Mouse (Mus musculus): ENCODE data around the gene Gm10638.
A peak's percentile ranks its signal among the peaks of the same experiment; 100 is the strongest.

Gene Gm10638

GRCm38 (mm10) chr8:86745221-86745934, at the start of gene Gm10638, which contains the start of gene Siah1a:
Gene Gm10638 (plus strand): TSS chr8:86745699.
Gene Siah1a (minus strand): TSS chr8:86745934.
- peak; percentile 67 for DNase-seq (ENCODE audit: low read depth, low spot score)

GRCm38 (mm10) chr8:86695703-86696102, 49.8 kb upstream of the Gm10638 start:
- DNase-seq (ENCODE audit: low read depth, low spot score): no peak

GRCm38 (mm10) chr8:86698811-86699421, 46.6 kb upstream of the Gm10638 start:
- DNase-seq (ENCODE audit: low read depth, low spot score): no peak

GRCm38 (mm10) chr8:86699471-86699870, 46.0 kb upstream of the Gm10638 start:
- no peak for DNase-seq (ENCODE audit: low read depth, low spot score)

- no peak for DNase-seq (ENCODE audit: low read depth, low spot score)
Measured at GRCm38 (mm10) chr8:86702453-86702852, 43.0 kb upstream of the Gm10638 start.

- DNase-seq (ENCODE audit: low read depth, low spot score): no peak
Measured at GRCm38 (mm10) chr8:86705317-86705716, 40.2 kb upstream of the Gm10638 start.

GRCm38 (mm10) chr8:86706756-86707155, 38.7 kb upstream of the Gm10638 start:
- no peak for DNase-seq (ENCODE audit: low read depth, low spot score)

- no peak for DNase-seq (ENCODE audit: low read depth, low spot score)
Measured at GRCm38 (mm10) chr8:86707873-86708272, 37.6 kb upstream of the Gm10638 start.

GRCm38 (mm10) chr8:86712594-86712993, 32.9 kb upstream of the Gm10638 start:
- DNase-seq (ENCODE audit: low read depth, low spot score): no peak

- DNase-seq (ENCODE audit: low read depth, low spot score): no peak
Measured at GRCm38 (mm10) chr8:86713407-86714188, 31.9 kb upstream of the Gm10638 start.

- no peak for DNase-seq (ENCODE audit: low read depth, low spot score)
Measured at GRCm38 (mm10) chr8:86718332-86718994, 27.0 kb upstream of the Gm10638 start.

GRCm38 (mm10) chr8:86719368-86719767, 26.1 kb upstream of the Gm10638 start:
- no peak for DNase-seq (ENCODE audit: low read depth, low spot score)

GRCm38 (mm10) chr8:86720756-86721459, 24.6 kb upstream of the Gm10638 start:
- no peak for DNase-seq (ENCODE audit: low read depth, low spot score)

- no peak for DNase-seq (ENCODE audit: low read depth, low spot score)
Measured at GRCm38 (mm10) chr8:86721490-86721889, 24.0 kb upstream of the Gm10638 start.

- no peak for DNase-seq (ENCODE audit: low read depth, low spot score)
Measured at GRCm38 (mm10) chr8:86726959-86727358, 18.5 kb upstream of the Gm10638 start.

- no peak for DNase-seq (ENCODE audit: low read depth, low spot score)
Measured at GRCm38 (mm10) chr8:86728224-86728950, 17.1 kb upstream of the Gm10638 start.

- no peak for DNase-seq (ENCODE audit: low read depth, low spot score)
Measured at GRCm38 (mm10) chr8:86730303-86730702, 15.2 kb upstream of the Gm10638 start.

GRCm38 (mm10) chr8:86730860-86731259, 14.6 kb upstream of the Gm10638 start:
- no peak for DNase-seq (ENCODE audit: low read depth, low spot score)

GRCm38 (mm10) chr8:86734171-86734570, 11.3 kb upstream of the Gm10638 start:
- DNase-seq (ENCODE audit: low read depth, low spot score): no peak

GRCm38 (mm10) chr8:86734954-86735353, 10.5 kb upstream of the Gm10638 start:
- no peak for DNase-seq (ENCODE audit: low read depth, low spot score)

Data from retina, adult 2 months (tissue).